Mouse (Mus musculus) lung, postnatal 0 days (tissue): Measurements from ENCODE around the gene Ino80b.

ENCODE experiments used
- CTCF ChIP-seq: IDR thresholded peaks from 2 replicates; pipeline ENCODE4 v1.5.1; 2016; ENCODE audit warnings: antibody characterized with exemption, mild to moderate bottlenecking
- EP300 ChIP-seq: IDR thresholded peaks from 2 replicates; pipeline ENCODE4 v1.6.1; 2016; ENCODE audit warnings: antibody characterized with exemption, mild to moderate bottlenecking, control low read depth

DNA sequence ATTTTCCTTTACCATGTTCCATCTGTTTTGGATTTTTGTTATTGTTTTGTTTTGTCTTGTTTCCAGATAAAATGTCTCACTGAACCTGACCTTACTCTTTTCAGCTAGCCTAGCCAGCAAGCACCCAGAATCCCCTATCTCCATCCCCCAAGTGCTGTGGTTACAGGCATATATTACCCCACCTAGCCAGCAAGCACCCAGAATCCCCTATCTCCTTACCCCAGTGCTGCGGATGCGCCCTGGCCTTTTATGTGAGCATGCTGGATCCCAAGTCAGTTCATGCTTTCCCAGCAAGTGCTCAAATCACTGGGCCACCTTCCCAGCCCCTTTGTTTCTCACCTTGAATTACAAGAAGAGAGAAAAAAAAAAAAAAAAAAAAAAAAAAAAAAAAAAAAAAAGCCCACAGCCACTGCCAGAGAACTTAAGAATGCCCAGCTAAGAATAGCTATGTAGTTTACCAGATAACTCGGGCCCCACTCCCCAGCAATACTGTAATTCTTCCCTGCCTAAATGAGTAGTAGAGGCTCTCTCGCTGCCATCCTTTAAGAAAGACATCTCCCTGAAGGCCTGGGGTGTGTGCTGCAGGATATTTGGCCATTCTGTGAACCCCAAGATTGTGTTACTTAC, 13.6 kb downstream of the Ino80b start:
- TF ChIP-seq EP300 (no peak), CTCF (no peak)
